Mouse (Mus musculus): ENCODE measurements at regions not wholly inside any gene's neighbourhood (a gene's known extent, or its start where the extent isn't known, plus 50 kb on each side); places are given as distances from the start of the nearest gene placed in this dataset.

- TF ChIP-seq POLR2A (IDR thresholded peaks at IDR 0.05; ENCODE audit: borderline replicate concordance, low read depth, low read length): no peak
- no peak for TF ChIP-seq CTCF (IDR thresholded peaks at IDR 0.05; ENCODE audit: low read depth, low read length)
Observed at GRCm38 (mm10) chr16:31591565-31591964, 71.7 kb upstream of the Dlg1 start.

Data from bone marrow macrophage, adult 2 months (primary cell).